Mouse (Mus musculus) forebrain, postnatal 0 days (tissue): ENCODE measurements around the gene Slfn9. TPM values are rescaled to one million over a fixed set of nuclear protein-coding genes. Genes with fewer than 3 reads are reported as not detected.
"Not testable (repeated sequence)": the region's sequence is repeated elsewhere in the genome, so short reads cannot be mapped to it uniquely, and the experiment has no call there.

ENCODE experiments used
- ATAC-seq: fragments of 200-750 bp; cut with Nextera tagmentation; 2 replicates; pipeline ENCODE4 v1.8.0; 2017; ENCODE audit warnings: mild to moderate bottlenecking, moderate library complexity
- DNase-seq: peaks from one replicate; pipeline ENCODE4 v3.0.0-alpha.2; 2015
- H3K27ac ChIP-seq: fragments of 300-500 bp; sonication (generic); 2 replicates; pipeline ENCODE4 v1.5.1; 2014; ENCODE audit warnings: low read depth, mild to moderate bottlenecking, antibody characterized with exemption, low read length, moderate library complexity, mixed read lengths
- H3K27me3 ChIP-seq: fragments of 300-500 bp; sonication (generic); 2 replicates; pipeline ENCODE4 v1.6.1; 2014; ENCODE audit warnings: mild to moderate bottlenecking, low read length, mixed read lengths; ENCODE audit not compliant: insufficient read depth
- H3K36me3 ChIP-seq: fragments of 300-500 bp; sonication (generic); 2 replicates; pipeline ENCODE4 v1.6.1; 2014; ENCODE audit warnings: mild to moderate bottlenecking, moderate library complexity; ENCODE audit not compliant: insufficient read depth
- H3K4me1 ChIP-seq: fragments of 300-500 bp; sonication (generic); 2 replicates; pipeline ENCODE4 v1.6.1; 2014; ENCODE audit warnings: antibody characterized with exemption; ENCODE audit not compliant: insufficient read depth
- H3K4me2 ChIP-seq: fragments of 300-500 bp; sonication (generic); 2 replicates; pipeline ENCODE4 v1.6.1; 2014; ENCODE audit warnings: low read depth, mild to moderate bottlenecking, moderate library complexity
- H3K4me3 ChIP-seq: fragments of 300-500 bp; sonication (generic); 2 replicates; pipeline ENCODE4 v1.5.1; 2014; ENCODE audit warnings: low read depth, low read length, mixed read lengths
- H3K9ac ChIP-seq: fragments of 300-500 bp; sonication (generic); 2 replicates; pipeline ENCODE4 v1.6.1; 2014; ENCODE audit warnings: mild to moderate bottlenecking
- H3K9me3 ChIP-seq: fragments of 300-500 bp; sonication (generic); 2 replicates; pipeline ENCODE4 v1.6.1; 2016; ENCODE audit warnings: low read length
- CTCF ChIP-seq: sonication (generic); IDR thresholded peaks from 2 replicates; pipeline ENCODE4 v1.5.1; 2016; ENCODE audit warnings: antibody characterized with exemption, control low read depth, low read depth
- WGBS: fragments of 180-500 bp; shearing (Covaris S2); extraction: QIAGEN DNeasy Blood & Tissue Kit; methylation state at CpG from one replicate; pipeline ENCODE4 v1.1.7; 2014; 5-methylcytosine and 5-hydroxymethylcytosine counted together
- polyA plus RNA-seq: library from polyadenylated mRNA; unstranded; fragments of >200 nt; fragmentation: Nextera tagmentation; extraction: Ambion mirVana; gene quantifications from 2 replicates; pipeline ENCODE4 v1.2.1, GENCODE M21; 2015
- total RNA-seq: library from RNA; depleted of rRNA; stranded (reverse); fragments of >200 nt; gene quantifications from 2 replicates; pipeline ENCODE4 v1.2.3, GENCODE M21; 2014; rRNA removed

Gene Slfn9
- total RNA-seq (1.3 and 2.2 TPM in 2 replicates), polyA plus RNA-seq (0.93 and 1.3 TPM in 2 replicates)

GRCm38 (mm10) chr11:82991469-82992166, at the start of gene Slfn9:
Gene Slfn9, minus strand, starts transcription at chr11:82991830.
- Histone ChIP-seq H3K4me1 (no peaks in the 10 kb centered on the region), H3K9ac (peak within 1 kb of the TSS; percentile 31; the same call in 1 of the 2 replicates), H3K4me3 (peak within 1 kb of the TSS; percentile 36), H3K9me3 (no peaks in the 10 kb centered on the region), H3K27me3 (no peaks in the 10 kb centered on the region), H3K4me2 (peak within 1 kb of the TSS; percentile 57), H3K36me3 (no peaks in the 10 kb centered on the region), H3K27ac (no peak within 1 kb of the TSS)
- WGBS, result 3% methylated on average over 14 of the region's 14 CpGs
- no peak for TF ChIP-seq CTCF
- DNase-seq (peak; percentile 36), ATAC-seq (no peak)

- Histone ChIP-seq H3K36me3 (no peaks in the 10 kb centered on the region), H3K9ac (no peak overlapping the region), H3K4me2 (no peak overlapping the region), H3K9me3 (no peaks in the 10 kb centered on the region), H3K4me3 (no peak overlapping the region), H3K4me1 (no peaks in the 10 kb centered on the region), H3K27me3 (no peaks in the 10 kb centered on the region), H3K27ac (no peak overlapping the region)
- no peak for DNase-seq
- no peak for ATAC-seq
- no peak for TF ChIP-seq CTCF
Measured at GRCm38 (mm10) chr11:83041000-83041399, 49.4 kb upstream of the Slfn9 start.

GRCm38 (mm10) chr11:83040325-83040724, 48.7 kb upstream of the Slfn9 start:
- Histone ChIP-seq H3K4me1 (no peaks in the 10 kb centered on the region), H3K9ac (no peak overlapping the region), H3K4me3 (no peak overlapping the region), H3K27me3 (no peaks in the 10 kb centered on the region), H3K4me2 (no peak overlapping the region), H3K36me3 (no peaks in the 10 kb centered on the region), H3K27ac (no peak overlapping the region), H3K9me3 (no peaks in the 10 kb centered on the region)
- WGBS, result 11% methylated on average over 1 of the region's 1 CpGs
- no peak for TF ChIP-seq CTCF
- ATAC-seq (no peak), DNase-seq (no peak)

- TF ChIP-seq CTCF, result no peak
- ATAC-seq (no peak), DNase-seq (no peak)
- Histone ChIP-seq H3K27ac (no peak overlapping the region), H3K36me3 (no peaks in the 10 kb centered on the region), H3K9ac (no peak overlapping the region), H3K27me3 (no peaks in the 10 kb centered on the region), H3K4me3 (no peak overlapping the region), H3K4me2 (0 out of 2 replicates have a peak overlapping the region, but pooled peaks have one; percentile 10), H3K9me3 (no peaks in the 10 kb centered on the region), H3K4me1 (no peaks in the 10 kb centered on the region)
- WGBS, result 12% methylated on average over 19 of the region's 19 CpGs
Measured at GRCm38 (mm10) chr11:83039796-83040195, 48.2 kb upstream of the Slfn9 start.

- TF ChIP-seq CTCF, result no peak
- DNase-seq (no peak), ATAC-seq (no peak)
- no peak overlapping the region for H3K4me2 ChIP-seq
- 60% methylated on average over 1 of the region's 1 CpGs for WGBS
- H3K9ac ChIP-seq, result no peak overlapping the region
- no peaks in the 10 kb centered on the region for H3K9me3 ChIP-seq
- H3K36me3 ChIP-seq, result no peaks in the 10 kb centered on the region
- H3K27ac ChIP-seq, result no peak overlapping the region
- no peaks in the 10 kb centered on the region for H3K27me3 ChIP-seq
- no peak overlapping the region for H3K4me3 ChIP-seq
- no peaks in the 10 kb centered on the region for H3K4me1 ChIP-seq
Measured at GRCm38 (mm10) chr11:83039156-83039555, 47.5 kb upstream of the Slfn9 start.

- not testable (repeated sequence) for H3K4me1 ChIP-seq, ATAC-seq, H3K9me3 ChIP-seq, DNase-seq, H3K36me3 ChIP-seq, H3K4me3 ChIP-seq, H3K9ac ChIP-seq, H3K27me3 ChIP-seq, H3K4me2 ChIP-seq, H3K27ac ChIP-seq
- 78% methylated on average over 3 of the region's 3 CpGs for WGBS
Measured at GRCm38 (mm10) chr11:83038686-83039085, 47.1 kb upstream of the Slfn9 start.

GRCm38 (mm10) chr11:83020621-83021020, 29.0 kb upstream of the Slfn9 start, which contains the start of gene Slfn8:
Gene Slfn8, minus strand, starts transcription at chr11:83020810.
- no peak for ATAC-seq
- WGBS, result 56% methylated on average over 5 of the region's 5 CpGs
- H3K9ac ChIP-seq, result no peak within 1 kb of the TSS

GRCm38 (mm10) chr11:83019561-83020519, 28.2 kb upstream of the Slfn9 start:
- not testable (repeated sequence) for H3K4me2 ChIP-seq, H3K9me3 ChIP-seq, DNase-seq, H3K9ac ChIP-seq, H3K27me3 ChIP-seq, H3K36me3 ChIP-seq, H3K27ac ChIP-seq, H3K4me1 ChIP-seq, H3K4me3 ChIP-seq, ATAC-seq
- 79% methylated on average over 18 of the region's 18 CpGs for WGBS

More at GRCm38 (mm10) chr11:83020621-83021020, 29.0 kb upstream of the Slfn9 start, which contains the start of gene Slfn8:
- TF ChIP-seq CTCF, result no peak
- H3K36me3 ChIP-seq, result no peaks in the 10 kb centered on the region
- no peak within 1 kb of the TSS for H3K4me2 ChIP-seq
- no peak within 1 kb of the TSS for H3K4me3 ChIP-seq
- no peaks in the 10 kb centered on the region for H3K4me1 ChIP-seq
- H3K9me3 ChIP-seq, result no peaks in the 10 kb centered on the region
- no peaks in the 10 kb centered on the region for H3K27me3 ChIP-seq
- no peak for DNase-seq
- H3K27ac ChIP-seq, result no peak within 1 kb of the TSS
